Mouse (Mus musculus) forebrain, embryonic 11.5 days (tissue): ENCODE measurements around the gene Ciz1. TPM values are rescaled to one million over a fixed set of nuclear protein-coding genes. Genes with fewer than 3 reads are reported as not detected.

Source experiments
- ATAC-seq: fragments of 200-750 bp; cut with Nextera tagmentation; replicated peaks from 2 replicates; pipeline ENCODE4 v1.8.0; 2017; ENCODE audit warnings: moderate TSS enrichment; ENCODE audit not compliant: low FRiP score
- DNase-seq: peaks from one replicate; pipeline ENCODE4 v3.0.0-alpha.2; 2017; ENCODE audit warnings: low spot score
- H3K27ac ChIP-seq: fragments of 300-500 bp; sonication (generic); 2 replicates; pipeline ENCODE4 v1.5.1; 2014; ENCODE audit warnings: low read depth, low read length
- H3K27me3 ChIP-seq: fragments of 300-500 bp; sonication (generic); 2 replicates; pipeline ENCODE4 v1.6.1; 2014; ENCODE audit warnings: mild to moderate bottlenecking, low read length, mixed read lengths; ENCODE audit not compliant: control insufficient read depth, insufficient read depth
- H3K36me3 ChIP-seq: fragments of 300-500 bp; sonication (generic); 2 replicates; pipeline ENCODE4 v1.6.1; 2014; ENCODE audit warnings: mild to moderate bottlenecking, low read length, moderate library complexity, mixed read lengths; ENCODE audit not compliant: control insufficient read depth, insufficient read depth
- H3K4me1 ChIP-seq: fragments of 300-500 bp; sonication (generic); replicated peaks from 2 replicates; pipeline ENCODE4 v1.6.1; 2014; ENCODE audit warnings: low read length, mixed read lengths; ENCODE audit not compliant: control insufficient read depth, insufficient read depth
- H3K4me2 ChIP-seq: fragments of 300-500 bp; sonication (generic); 2 replicates; pipeline ENCODE4 v1.6.1; 2014; ENCODE audit warnings: low read depth, mild to moderate bottlenecking, low read length, moderate library complexity, mixed read lengths; ENCODE audit not compliant: severe bottlenecking
- H3K4me3 ChIP-seq: fragments of 300-500 bp; sonication (generic); 2 replicates; pipeline ENCODE4 v1.5.1; 2014; ENCODE audit warnings: low read depth, low read length
- H3K9ac ChIP-seq: fragments of 300-500 bp; sonication (generic); 2 replicates; pipeline ENCODE4 v1.6.1; 2014; ENCODE audit warnings: low read length
- H3K9me3 ChIP-seq: fragments of 300-500 bp; sonication (generic); 2 replicates; pipeline ENCODE4 v1.6.1; 2016; ENCODE audit warnings: low read length, mixed read lengths; ENCODE audit not compliant: control insufficient read depth
- WGBS: fragments of 180-500 bp; shearing (Covaris S2); extraction: QIAGEN DNeasy Blood & Tissue Kit; methylation state at CpG from one replicate; pipeline ENCODE4 v1.1.7; 2014; 5-methylcytosine and 5-hydroxymethylcytosine counted together
- polyA plus RNA-seq: library from polyadenylated mRNA; unstranded; fragments of >200 nt; fragmentation: Nextera tagmentation; extraction: Ambion mirVana; gene quantifications from 2 replicates; pipeline ENCODE4 v1.2.1, GENCODE M21; 2014

Ciz1 gene
- polyA plus RNA-seq, 1 experiment from 2014 or later, result 69.0 TPM

GRCm38 (mm10) chr2:32341634-32341939 lies 10.5 kb upstream of the Ciz1 start:
- ATAC-seq (no peak), DNase-seq (no peak)
- H3K9me3 ChIP-seq, result no peaks in the 10 kb centered on the region
- no peaks in the 10 kb centered on the region for H3K36me3 ChIP-seq
- H3K4me3 ChIP-seq, result no peak overlapping the region
- no peak overlapping the region for H3K9ac ChIP-seq
- WGBS, result 85% methylated on average over 4 of the region's 4 CpGs
- no peak overlapping the region for H3K27ac ChIP-seq
- H3K4me2 ChIP-seq, result no peak overlapping the region
- H3K4me1 ChIP-seq, result no peaks in the 10 kb centered on the region
- H3K27me3 ChIP-seq, result no peaks in the 10 kb centered on the region

GRCm38 (mm10) chr2:32342039-32342438 lies 10.1 kb upstream of the Ciz1 start:
- no peak overlapping the region for H3K4me3 ChIP-seq
- no peak for ATAC-seq
- DNase-seq, result no peak
- no peaks in the 10 kb centered on the region for H3K27me3 ChIP-seq
- H3K36me3 ChIP-seq, result no peaks in the 10 kb centered on the region
- no peaks in the 10 kb centered on the region for H3K9me3 ChIP-seq
- H3K4me1 ChIP-seq, result no peaks in the 10 kb centered on the region
- WGBS, result 89% methylated on average over 4 of the region's 4 CpGs
- no peak overlapping the region for H3K27ac ChIP-seq
- H3K4me2 ChIP-seq, result no peak overlapping the region
- no peak overlapping the region for H3K9ac ChIP-seq

GRCm38 (mm10) chr2:32342539-32343350 lies 9.4 kb upstream of the Ciz1 start:
- no peak overlapping the region for H3K27ac ChIP-seq
- ATAC-seq (no peak), DNase-seq (no peak)

GRCm38 (mm10) chr2:32343351-32343671 lies 8.8 kb upstream of the Ciz1 start:
- Histone ChIP-seq H3K36me3 (no peaks in the 10 kb centered on the region), H3K4me3 (no peak overlapping the region), H3K4me1 (no peaks in the 10 kb centered on the region), H3K4me2 (no peak overlapping the region), H3K9ac (no peak overlapping the region), H3K27ac (no peak overlapping the region), H3K27me3 (no peaks in the 10 kb centered on the region), H3K9me3 (no peaks in the 10 kb centered on the region)
- no peak for ATAC-seq
- no peak for DNase-seq
- 91% methylated on average over 2 of the region's 2 CpGs for whole genome bisulfite sequencing

More at GRCm38 (mm10) chr2:32342539-32343350, 9.4 kb upstream of the Ciz1 start:
- Histone ChIP-seq H3K4me3 (no peak overlapping the region), H3K9me3 (no peaks in the 10 kb centered on the region), H3K4me2 (no peak overlapping the region), H3K4me1 (no peaks in the 10 kb centered on the region), H3K36me3 (no peaks in the 10 kb centered on the region), H3K9ac (no peak overlapping the region; the same call in 1 of the 2 replicates), H3K27me3 (no peaks in the 10 kb centered on the region)
- 76% methylated on average over 6 of the region's 6 CpGs for WGBS

- no peak overlapping the region for H3K9ac ChIP-seq
- no peaks in the 10 kb centered on the region for H3K9me3 ChIP-seq
- ATAC-seq, result no peak
- H3K4me2 ChIP-seq, result no peak overlapping the region
- no peak overlapping the region for H3K27ac ChIP-seq
- H3K4me3 ChIP-seq, result no peak overlapping the region
- 76% methylated on average over 10 of the region's 10 CpGs for WGBS
- H3K36me3 ChIP-seq, result no peaks in the 10 kb centered on the region
- no peak for DNase-seq
- no peaks in the 10 kb centered on the region for H3K4me1 ChIP-seq
- H3K27me3 ChIP-seq, result no peaks in the 10 kb centered on the region
These were observed 8.1 kb upstream of the Ciz1 start for GRCm38 (mm10) chr2:32344056-32344455.

- H3K27ac ChIP-seq, result no peak overlapping the region
- H3K4me1 ChIP-seq, result no peaks in the 10 kb centered on the region
- no peak for DNase-seq
- H3K9me3 ChIP-seq, result no peaks in the 10 kb centered on the region
- WGBS, result 65% methylated on average over 14 of the region's 14 CpGs
- H3K36me3 ChIP-seq, result no peaks in the 10 kb centered on the region
- H3K4me2 ChIP-seq, result no peak overlapping the region
- H3K9ac ChIP-seq, result no peak overlapping the region
- no peak for ATAC-seq
- no peak overlapping the region for H3K4me3 ChIP-seq
- H3K27me3 ChIP-seq, result no peaks in the 10 kb centered on the region
These were observed 7.4 kb upstream of the Ciz1 start for GRCm38 (mm10) chr2:32344598-32345321.

GRCm38 (mm10) chr2:32347019-32347418 lies 5.1 kb upstream of the Ciz1 start:
- Histone ChIP-seq H3K36me3 (no peaks in the 10 kb centered on the region), H3K4me1 (0 out of 2 replicates have a peak, but pooled peaks cover 3% of the 10 kb centered on the region), H3K9ac (no peak overlapping the region), H3K9me3 (no peaks in the 10 kb centered on the region), H3K4me3 (no peak overlapping the region), H3K4me2 (no peak overlapping the region), H3K27ac (no peak overlapping the region), H3K27me3 (no peaks in the 10 kb centered on the region)
- ATAC-seq, result no peak
- no peak for DNase-seq
- WGBS, result 81% methylated on average over 6 of the region's 6 CpGs

- no peak overlapping the region for H3K9ac ChIP-seq
- H3K9me3 ChIP-seq, result no peaks in the 10 kb centered on the region
- H3K36me3 ChIP-seq, result no peaks in the 10 kb centered on the region
- ATAC-seq (no peak), DNase-seq (no peak)
- H3K4me1 ChIP-seq, result 0 out of 2 replicates have a peak, but pooled peaks cover 6% of the 10 kb centered on the region
- H3K27ac ChIP-seq, result no peak overlapping the region
- no peak overlapping the region for H3K4me2 ChIP-seq
- 90% methylated on average over 11 of the region's 11 CpGs for WGBS
- H3K4me3 ChIP-seq, result no peak overlapping the region
- H3K27me3 ChIP-seq, result no peaks in the 10 kb centered on the region
These were observed 3.8 kb upstream of the Ciz1 start for GRCm38 (mm10) chr2:32348311-32348710.
